Mouse (Mus musculus) thymus, adult 2 months (tissue): ENCODE measurements around the gene Rnf151. TPM values are rescaled to one million over a fixed set of nuclear protein-coding genes. Genes with fewer than 3 reads are reported as not detected.

ENCODE experiments used
- DNase-seq: peaks from one replicate; pipeline ENCODE4 v3.0.0; 2021
- H3K27ac ChIP-seq: fragments of 200-500 bp; 2 replicates; pipeline ENCODE4 v1.5.1; 2012; ENCODE audit warnings: low read length, control low read depth; ENCODE audit not compliant: control insufficient read depth, insufficient read depth
- H3K27me3 ChIP-seq: fragments of 200-500 bp; 2 replicates; pipeline ENCODE4 v1.6.1; 2012; ENCODE audit warnings: mild to moderate bottlenecking, low read length, moderate library complexity, mixed read lengths; ENCODE audit not compliant: control insufficient read depth, insufficient read depth
- H3K36me3 ChIP-seq: fragments of 200-500 bp; 2 replicates; pipeline ENCODE4 v1.6.1; 2012; ENCODE audit warnings: mild to moderate bottlenecking, low read length, moderate library complexity; ENCODE audit not compliant: control insufficient read depth, insufficient read depth
- H3K4me1 ChIP-seq: fragments of 200-500 bp; replicated peaks from 2 replicates; pipeline ENCODE4 v1.6.1; 2012; ENCODE audit warnings: low read length; ENCODE audit not compliant: control insufficient read depth, insufficient read depth
- H3K4me3 ChIP-seq: fragments of 200-500 bp; 2 replicates; pipeline ENCODE4 v1.5.1; 2012; ENCODE audit warnings: mild to moderate bottlenecking, low read length, control low read depth, moderate library complexity; ENCODE audit not compliant: control insufficient read depth, insufficient read depth
- CTCF ChIP-seq: fragments of 200-500 bp; IDR thresholded peaks from 2 replicates; pipeline ENCODE4 v1.5.1; 2012; ENCODE audit warnings: mild to moderate bottlenecking, control low read depth, low read length, moderate library complexity, borderline replicate concordance; ENCODE audit not compliant: control insufficient read depth, poor library complexity, insufficient read depth; ENCODE audit errors: extremely low read depth
- POLR2A ChIP-seq: fragments of 200-500 bp; IDR thresholded peaks from 2 replicates; pipeline ENCODE4 v1.6.1; 2012; ENCODE audit warnings: mild to moderate bottlenecking, low read length, control low read depth, moderate library complexity; ENCODE audit not compliant: control insufficient read depth, poor library complexity, insufficient read depth; ENCODE audit errors: extremely low read depth
- WGBS: fragments of 180-500 bp; shearing (Covaris S2); methylation state at CpG from one replicate; pipeline ENCODE4 v1.1.7; 2018; 5-methylcytosine and 5-hydroxymethylcytosine counted together
- polyA plus RNA-seq: library from polyadenylated mRNA; depleted of rRNA; stranded (reverse); fragments of >200 nt; gene quantifications from 2 replicates; pipeline ENCODE4 v1.2.3, GENCODE M21; 2012

The Rnf151 gene
- polyA plus RNA-seq, 1 experiment: 0.96 TPM

DNA sequence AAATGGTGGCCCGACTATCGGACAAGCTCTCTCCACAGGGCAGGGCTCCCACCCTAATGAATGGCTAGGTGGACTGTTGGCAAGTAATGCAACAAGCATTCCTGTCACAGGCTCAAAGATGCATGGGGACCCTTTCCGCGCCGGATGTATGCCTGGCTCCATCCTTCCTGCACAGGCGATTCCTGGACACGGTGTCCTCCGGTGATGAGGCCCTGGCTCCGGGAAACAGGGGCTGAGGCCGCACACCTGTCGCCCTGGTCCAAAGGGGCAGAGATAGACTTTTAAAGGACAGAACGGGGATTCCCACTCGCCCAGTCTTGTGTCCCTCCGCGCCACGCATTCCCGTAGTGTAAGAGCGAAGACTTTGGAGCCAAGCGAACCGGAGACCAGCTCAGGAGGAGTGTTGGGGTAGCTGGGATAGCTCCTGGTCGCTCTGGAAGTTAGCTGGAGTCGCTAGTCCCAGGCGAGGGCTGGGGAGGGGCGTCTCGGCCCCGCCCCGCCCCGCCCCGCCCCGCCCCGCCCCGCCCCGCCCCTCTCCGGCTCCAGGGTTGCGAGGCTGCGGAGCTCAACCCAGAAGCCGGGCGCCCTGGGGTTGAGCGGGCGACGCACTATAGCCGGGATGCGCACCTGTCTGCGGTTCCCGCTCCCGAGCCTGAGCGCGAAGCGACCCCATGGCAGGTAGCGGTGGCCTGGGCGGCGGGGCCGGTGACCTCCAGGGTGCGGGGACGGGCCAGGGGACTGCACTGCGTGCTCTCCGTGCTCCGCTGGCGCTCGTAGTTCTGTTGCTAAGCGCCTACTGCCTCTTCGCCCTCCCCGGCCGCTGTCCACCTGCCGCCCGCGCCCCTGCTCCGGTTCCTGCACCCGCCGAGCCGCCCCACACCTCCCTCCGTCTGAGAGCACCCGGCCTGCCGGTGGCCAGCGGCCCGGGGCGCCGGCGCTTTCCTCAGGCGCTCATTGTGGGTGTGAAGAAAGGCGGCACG lies 34.8 kb upstream of the Rnf151 start, which contains the start of gene Hs3st6:
Gene Hs3st6 (plus strand): TSS at position 574 of the 980 bp plus-strand sequence.
- DNase-seq: peak; percentile 17

DNA sequence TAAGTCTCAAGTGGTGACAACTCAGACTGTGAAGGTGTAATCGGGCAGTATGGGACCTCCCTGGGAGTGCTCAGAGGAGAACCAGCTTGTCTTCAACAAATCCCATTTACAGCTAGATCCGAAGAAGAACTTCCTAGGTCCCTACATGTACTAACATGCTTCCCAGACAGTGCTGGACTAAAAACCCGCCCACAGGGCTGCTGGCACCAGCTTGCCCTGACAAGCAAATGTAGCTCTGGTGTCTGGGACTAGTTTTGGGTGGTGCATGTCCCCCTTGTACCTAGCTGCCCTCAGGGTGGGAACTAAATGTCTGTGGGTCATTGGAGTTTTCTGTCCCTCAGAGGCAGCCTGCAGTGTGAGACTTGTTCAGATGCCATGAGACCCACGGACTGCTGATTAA lies 33.7 kb upstream of the Rnf151 start:
- Histone ChIP-seq H3K36me3 (no peaks in the 10 kb centered on the region), H3K4me1 (peaks cover 11% of the 10 kb centered on the region), H3K4me3 (no peak overlapping the region), H3K27ac (no peak overlapping the region), H3K27me3 (peaks cover 21% of the 10 kb centered on the region; the same call in 1 of the 2 replicates)
- WGBS: 36% methylated on average over 4 of the region's 4 CpGs
- no peak for TF ChIP-seq CTCF
- TF ChIP-seq POLR2A: no peak
- no peak for DNase-seq

More for the DNA sequence above, 34.8 kb upstream of the Rnf151 start, which contains the start of gene Hs3st6:
- Histone ChIP-seq H3K4me3 (peak within 1 kb of the TSS; percentile 36), H3K4me1 (peaks cover 11% of the 10 kb centered on the region), H3K36me3 (no peaks in the 10 kb centered on the region), H3K27me3 (peaks cover 21% of the 10 kb centered on the region; the same call in 1 of the 2 replicates), H3K27ac (no peak within 1 kb of the TSS)
- 2% methylated on average over 79 of the region's 82 CpGs for WGBS
- no peak for TF ChIP-seq POLR2A
- TF ChIP-seq CTCF: no peak

DNA sequence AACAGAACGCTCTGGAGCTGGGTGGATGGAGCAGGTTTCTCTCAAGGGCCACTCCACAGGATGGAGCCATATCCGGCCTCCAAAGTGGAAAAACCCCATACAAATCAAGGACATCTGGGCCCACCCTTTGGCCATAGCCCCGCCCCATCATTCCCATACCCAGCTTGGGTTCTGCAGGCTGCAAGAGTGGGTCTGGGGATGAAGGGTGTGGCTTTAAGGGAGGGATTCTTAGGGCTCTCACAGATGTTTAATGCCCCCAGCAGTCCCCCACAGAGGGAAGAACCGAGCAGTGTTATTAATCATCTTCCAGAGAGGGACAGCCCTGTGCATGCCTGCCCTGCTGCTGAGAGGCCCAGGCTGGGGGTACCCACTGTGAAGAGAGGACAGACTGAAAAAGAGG lies 29.1 kb upstream of the Rnf151 start:
- 79% methylated on average over 4 of the region's 4 CpGs for WGBS
- no peak for TF ChIP-seq POLR2A
- TF ChIP-seq CTCF: no peak

DNA sequence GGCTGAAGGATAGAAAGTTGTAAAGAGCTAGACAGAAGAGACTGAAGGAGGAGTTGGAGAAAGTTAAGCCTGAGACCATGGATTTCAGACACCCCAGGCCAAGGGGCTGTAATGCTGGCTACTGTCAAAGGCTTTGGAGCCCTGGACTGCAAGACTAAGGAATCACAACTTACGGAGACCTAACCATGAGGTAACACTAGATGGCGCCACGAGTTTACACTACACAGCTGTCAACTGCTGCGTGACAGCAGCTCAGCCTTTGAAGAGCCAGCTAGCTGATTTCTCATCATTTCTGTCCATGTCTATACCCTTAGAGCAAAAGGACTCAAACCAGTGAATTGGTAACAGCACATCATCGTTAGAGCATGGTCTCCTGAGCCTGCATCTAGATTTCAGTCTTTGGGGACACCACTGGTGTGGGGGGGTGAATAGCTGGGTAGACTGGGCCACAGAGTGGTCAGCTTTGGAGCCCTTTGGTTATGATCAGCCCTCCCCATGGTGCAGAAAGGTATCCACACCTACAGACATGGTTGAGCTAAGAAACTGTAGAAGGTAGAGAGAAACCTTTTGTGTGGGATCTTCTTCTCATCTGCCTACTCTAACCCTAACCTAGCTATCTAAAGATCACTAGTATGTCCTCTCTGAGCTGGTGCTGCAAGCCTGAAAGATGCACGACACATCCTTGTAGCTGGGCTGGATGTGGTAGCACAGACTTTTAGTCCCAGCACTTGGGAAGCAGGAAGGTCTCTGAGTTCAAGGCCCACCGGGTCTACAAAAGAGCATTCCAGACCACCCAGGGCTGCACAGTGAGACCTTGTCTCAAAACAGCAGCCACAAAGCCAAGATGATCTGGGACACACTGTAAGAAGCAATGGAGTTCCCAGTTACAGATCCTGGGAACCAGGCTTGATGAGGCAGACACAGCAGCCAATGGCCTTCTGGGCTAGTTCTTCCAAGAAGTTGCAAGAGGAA lies 27.9 kb upstream of the Rnf151 start:
- WGBS: 26% methylated on average over 7 of the region's 7 CpGs
- no peak overlapping the region for H3K27ac ChIP-seq

More for the DNA sequence above, 29.1 kb upstream of the Rnf151 start:
- peaks cover 7% of the 10 kb centered on the region; the same call in 1 of the 2 replicates for H3K27me3 ChIP-seq
- no peaks in the 10 kb centered on the region for H3K4me1 ChIP-seq
- DNase-seq: no peak
- H3K27ac ChIP-seq: no peak overlapping the region
- no peaks in the 10 kb centered on the region for H3K36me3 ChIP-seq
- no peak overlapping the region for H3K4me3 ChIP-seq

DNA sequence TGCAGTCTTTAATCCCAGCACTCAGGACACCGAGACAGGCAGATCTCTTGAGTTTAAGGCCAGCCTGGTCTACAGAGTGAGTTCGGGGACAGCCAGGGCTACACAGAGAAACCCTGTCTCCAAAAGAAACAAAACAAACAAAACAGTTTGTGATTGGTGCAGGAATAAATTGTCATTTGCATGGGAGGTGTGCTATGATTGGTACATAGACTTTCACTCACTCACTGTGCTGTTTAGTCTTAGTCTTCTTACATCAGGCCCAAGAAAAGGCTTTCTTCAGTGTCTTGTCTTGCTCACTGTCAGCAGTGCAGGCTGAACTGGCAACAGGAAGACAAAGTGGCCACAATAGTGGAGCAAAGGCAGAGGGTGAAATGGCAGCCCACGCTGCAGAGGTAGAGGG lies 26.5 kb upstream of the Rnf151 start:
- TF ChIP-seq CTCF: no peak
- no peak for TF ChIP-seq POLR2A
- Histone ChIP-seq H3K4me1 (no peaks in the 10 kb centered on the region), H3K36me3 (no peaks in the 10 kb centered on the region; the same call in 1 of the 2 replicates), H3K27me3 (no peaks in the 10 kb centered on the region), H3K4me3 (no peak overlapping the region), H3K27ac (no peak overlapping the region)
- DNase-seq: no peak
- 82% methylated on average over 3 of the region's 3 CpGs for WGBS

More for the DNA sequence above, 27.9 kb upstream of the Rnf151 start:
- H3K36me3 ChIP-seq: no peaks in the 10 kb centered on the region
- peaks cover 4% of the 10 kb centered on the region; the same call in 1 of the 2 replicates for H3K27me3 ChIP-seq
- no peaks in the 10 kb centered on the region for H3K4me1 ChIP-seq
- peak; percentile 78 for DNase-seq
- TF ChIP-seq POLR2A: no peak
- TF ChIP-seq CTCF: no peak
- H3K4me3 ChIP-seq: no peak overlapping the region

DNA sequence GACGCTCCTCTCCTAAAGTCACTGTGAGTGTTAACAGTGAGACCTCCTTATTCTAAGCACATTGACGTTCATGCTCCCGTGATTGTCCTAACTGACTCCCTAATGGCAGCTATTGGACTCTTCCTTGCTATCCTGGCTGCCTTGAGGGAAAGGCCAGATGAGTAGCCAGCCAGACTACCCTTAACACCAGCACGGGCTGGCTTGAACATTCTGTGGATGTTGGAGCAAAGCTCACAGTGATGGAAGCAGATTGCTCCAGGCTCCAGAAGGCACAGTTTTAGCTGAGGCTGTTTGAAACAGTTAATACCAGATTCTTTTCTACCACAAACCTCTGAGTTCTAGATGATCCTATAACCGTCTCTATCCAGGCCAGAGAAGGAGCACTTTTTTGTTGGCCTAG lies 26.0 kb upstream of the Rnf151 start:
- Histone ChIP-seq H3K27ac (no peak overlapping the region), H3K27me3 (no peaks in the 10 kb centered on the region), H3K4me3 (no peak overlapping the region), H3K4me1 (no peaks in the 10 kb centered on the region), H3K36me3 (no peaks in the 10 kb centered on the region; the same call in 1 of the 2 replicates)
- 89% methylated on average over 5 of the region's 5 CpGs for whole genome bisulfite sequencing
- TF ChIP-seq CTCF (no peak), POLR2A (no peak)
- no peak for DNase-seq

DNA sequence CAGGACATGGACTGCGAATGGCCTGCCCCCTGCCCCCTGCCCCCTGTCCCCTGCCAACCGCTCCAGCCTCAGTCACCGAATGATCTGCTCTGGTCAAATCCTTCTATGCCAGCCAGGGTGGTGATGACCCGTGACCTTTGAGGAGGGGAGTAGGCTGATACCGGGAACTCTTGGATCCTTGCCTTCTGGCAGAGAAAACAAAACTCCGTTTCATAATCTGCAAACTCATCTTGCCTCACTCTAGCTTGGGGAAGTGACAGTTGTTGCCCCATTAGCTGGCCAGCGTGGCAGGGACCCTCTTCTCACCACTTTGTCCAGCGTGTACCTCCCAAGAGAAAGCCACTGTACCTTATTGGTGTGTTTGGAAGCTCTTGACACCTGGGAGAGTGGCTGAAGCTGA lies 24.4 kb upstream of the Rnf151 start:
- Histone ChIP-seq H3K4me1 (peaks cover 1% of the 10 kb centered on the region), H3K36me3 (no peaks in the 10 kb centered on the region; the same call in 1 of the 2 replicates), H3K27me3 (no peaks in the 10 kb centered on the region), H3K27ac (no peak overlapping the region), H3K4me3 (no peak overlapping the region)
- no peak for TF ChIP-seq CTCF
- TF ChIP-seq POLR2A: no peak
- 91% methylated on average over 8 of the region's 8 CpGs for WGBS
- no peak for DNase-seq
